Mouse (Mus musculus) E14TG2a.4 (cell line): ENCODE data around the gene Bfsp2.

Experiments used
- CTCF ChIP-seq: conservative IDR thresholded peaks from 2 replicates; pipeline ENCODE4 v1.5.1; 2014; ENCODE audit warnings: low read length
- NANOG ChIP-seq: IDR thresholded peaks from 2 replicates; pipeline ENCODE4 v1.6.1; 2014; ENCODE audit warnings: borderline replicate concordance, low read length, mixed read lengths
- POU5F1 ChIP-seq: IDR thresholded peaks from 2 replicates; pipeline ENCODE4 v1.6.1; 2014; ENCODE audit warnings: low read length, borderline replicate concordance

DNA sequence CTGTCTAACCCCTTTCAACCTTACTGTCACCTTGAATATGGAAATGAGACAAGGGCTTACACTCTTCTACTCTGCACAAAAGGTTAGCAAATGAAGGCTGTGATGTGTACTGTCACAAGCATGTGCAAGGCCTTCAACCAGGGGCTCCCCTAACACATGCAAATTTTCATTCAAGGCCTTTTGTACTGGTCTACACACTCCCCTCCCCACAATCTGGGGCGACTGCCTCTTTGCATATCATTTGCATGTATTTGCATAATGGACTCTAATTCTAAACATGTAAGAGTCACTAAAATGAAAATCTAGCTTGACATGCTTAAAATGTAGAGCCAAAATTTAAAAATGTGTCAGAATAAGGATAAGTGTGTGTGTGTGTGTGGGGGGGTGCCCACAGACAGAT is 24.4 kb upstream of the Bfsp2 start:
- TF ChIP-seq CTCF (no peak), NANOG (no peak), POU5F1 (no peak)
